Mouse (Mus musculus) cerebellum, adult 2 months (tissue): ENCODE results near the gene Oscp1.

Experiments
- CTCF ChIP-seq: fragments of 200-500 bp; IDR thresholded peaks from 2 replicates; pipeline ENCODE4 v1.5.1; 2011; ENCODE audit warnings: low read depth, mild to moderate bottlenecking, control low read depth, low read length, moderate library complexity, borderline replicate concordance; ENCODE audit not compliant: insufficient read depth
- POLR2A ChIP-seq: fragments of 200-500 bp; IDR thresholded peaks from 2 replicates; pipeline ENCODE4 v1.6.1; 2011; ENCODE audit warnings: low read length, control low read depth, borderline replicate concordance; ENCODE audit not compliant: insufficient read depth

DNA sequence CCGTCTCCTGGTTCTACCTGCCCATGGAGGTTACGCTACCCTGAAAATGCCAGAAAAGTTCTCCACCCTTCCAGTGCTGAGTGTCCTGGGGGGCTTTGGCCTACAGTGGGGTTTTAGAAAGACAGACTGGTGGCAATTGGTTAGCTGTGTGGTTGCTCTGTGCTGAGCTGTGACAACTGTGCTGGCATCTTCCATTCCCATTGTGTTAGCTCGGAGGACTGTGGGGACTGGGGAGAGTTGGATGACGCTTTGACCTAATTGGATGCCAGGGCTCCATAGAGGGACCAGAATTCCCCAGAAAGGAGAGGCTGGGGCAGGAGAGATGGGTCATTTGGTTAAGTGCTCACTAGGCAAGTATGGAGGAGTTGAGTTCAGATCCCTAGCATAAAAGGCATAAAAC lies 75.9 kb downstream of the Oscp1 start:
- TF ChIP-seq CTCF (no peak), POLR2A (no peak)
